Mouse (Mus musculus): ENCODE data around the gene Top1. TPM values are rescaled to one million over a fixed set of nuclear protein-coding genes. Genes with fewer than 3 reads are reported as not detected.

The Top1 gene
- total RNA-seq, 2 experiments from 2014 or later = 81.3 to 88.4 TPM

GRCm38 (mm10) chr2:160739647-160740356 is 94.1 kb downstream of the Top1 start:
- no peak for DNase-seq (ENCODE audit: low spot score in 2 of 2)

- DNase-seq (ENCODE audit: low spot score in 2 of 2) = no peak
Observed at GRCm38 (mm10) chr2:160740521-160741156, 95.0 kb downstream of the Top1 start.

DNA sequence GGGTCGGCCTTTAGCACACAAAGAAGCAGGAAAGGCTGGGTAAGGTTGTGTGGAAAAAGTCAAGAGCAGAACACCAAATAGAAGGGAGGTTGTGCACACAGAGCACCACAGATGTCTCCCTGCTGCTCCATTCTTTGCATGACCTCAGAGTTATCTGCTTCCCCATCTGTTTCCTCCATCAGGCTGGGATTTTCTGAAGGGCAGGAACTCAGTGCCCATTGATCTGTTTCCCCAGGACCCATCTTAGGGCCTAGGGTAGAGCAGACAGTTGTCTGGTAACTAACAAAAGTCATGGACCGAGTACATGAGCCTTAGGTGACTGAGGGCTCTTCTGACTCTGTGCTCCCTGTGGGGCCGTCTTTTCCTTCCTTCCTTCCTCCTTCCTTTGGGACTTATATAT is 95.9 kb downstream of the Top1 start:
- no peak for DNase-seq (ENCODE audit: low spot score in 2 of 2)

DNA sequence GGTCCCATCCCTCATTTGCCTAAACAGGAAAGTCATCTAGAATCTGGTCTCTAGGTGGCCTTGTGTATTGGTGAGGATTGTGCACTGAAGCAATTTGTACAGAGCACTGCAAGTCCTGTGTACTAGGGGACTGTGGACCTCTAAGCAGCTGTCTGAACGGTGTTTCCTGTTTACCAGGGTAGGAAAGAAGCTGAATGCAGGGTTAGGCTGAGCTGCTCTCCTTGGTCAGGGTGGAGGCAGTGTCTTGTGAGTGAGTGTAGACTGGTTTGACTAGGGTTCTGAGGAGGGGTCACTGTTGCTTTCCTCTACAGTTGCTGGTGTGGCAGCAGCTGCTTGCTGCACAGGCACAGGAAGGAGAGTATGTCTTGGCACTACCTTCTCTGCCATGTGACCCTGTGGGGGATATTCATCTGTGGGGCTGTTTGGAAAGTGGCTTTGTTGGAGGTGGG is 96.5 kb downstream of the Top1 start:
- DNase-seq (ENCODE audit: low spot score in 2 of 2) = no peak

DNA sequence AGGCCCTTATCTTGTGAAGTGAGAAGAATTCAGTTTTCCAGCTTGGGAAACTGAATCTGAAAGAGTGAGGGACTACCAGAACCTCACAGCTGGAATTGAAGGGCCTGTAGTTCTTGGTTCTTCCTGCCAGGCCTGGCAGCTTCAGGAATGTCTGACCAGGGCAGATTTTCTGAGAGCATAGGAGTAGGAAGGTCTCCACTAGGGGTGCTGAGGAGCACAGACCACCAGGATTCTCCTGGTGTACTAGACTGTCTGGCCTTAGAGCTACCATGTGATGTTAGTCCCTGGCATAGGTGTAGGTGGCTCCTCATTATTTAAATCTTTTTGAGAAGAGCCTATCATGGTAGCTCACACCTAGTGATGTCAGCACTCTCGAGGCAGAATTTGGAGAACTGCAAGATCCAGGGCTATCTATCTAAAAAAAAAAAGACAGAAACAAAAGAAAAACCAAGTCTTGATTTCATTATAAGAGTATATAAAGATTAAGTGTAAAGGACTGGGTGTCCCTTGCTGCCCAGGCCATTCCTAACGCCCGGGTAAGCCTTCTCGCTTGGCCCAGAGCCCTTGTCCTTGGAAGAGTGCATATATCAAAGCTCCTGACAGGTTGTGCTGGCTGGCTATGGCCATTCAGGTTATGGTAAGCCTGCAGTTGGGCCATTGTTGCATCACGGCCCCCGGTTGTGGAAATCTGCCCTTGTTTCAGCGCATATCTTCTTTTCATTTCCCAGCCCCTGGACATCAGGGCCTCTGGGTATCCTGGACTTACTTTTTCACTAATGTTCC is 98.5 kb downstream of the Top1 start:
- DNase-seq (ENCODE audit: low spot score in 2 of 2) = peak in 1 of 2 experiments; percentile 54

DNA sequence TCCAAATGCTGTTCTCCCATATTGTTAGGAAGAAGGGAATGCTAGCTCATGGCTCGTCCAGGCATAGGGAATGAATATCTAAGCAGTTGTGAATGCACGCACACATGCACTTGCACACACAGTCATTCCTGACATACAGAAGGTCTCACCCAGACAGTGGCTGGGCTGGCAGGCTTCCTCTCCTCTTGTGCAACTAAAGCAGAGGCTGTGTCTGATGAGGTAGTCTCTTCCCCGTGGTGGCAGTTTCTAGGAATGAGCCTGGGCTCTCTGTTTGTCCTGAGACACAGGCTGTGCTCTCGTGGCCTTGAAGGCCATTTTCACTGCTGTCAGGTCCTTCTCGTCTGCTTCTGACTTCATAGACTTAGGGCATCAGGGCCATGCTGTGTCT is 99.1 kb downstream of the Top1 start:
- DNase-seq (ENCODE audit: low spot score in 2 of 2) = no peak

GRCm38 (mm10) chr2:160745497-160745896 is 99.8 kb downstream of the Top1 start:
- no peak for DNase-seq (ENCODE audit: low spot score in 2 of 2)

- no peak for DNase-seq (ENCODE audit: low spot score in 2 of 2)
Observed at GRCm38 (mm10) chr2:160746637-160747036, 100.9 kb downstream of the Top1 start.

- DNase-seq (ENCODE audit: low spot score in 2 of 2) = no peak
Observed at GRCm38 (mm10) chr2:160747075-160747474, 101.4 kb downstream of the Top1 start.

GRCm38 (mm10) chr2:160756583-160757203 is 111.0 kb downstream of the Top1 start:
- DNase-seq (ENCODE audit: low spot score in 2 of 2) = no peak

GRCm38 (mm10) chr2:160760433-160761184 is 114.9 kb downstream of the Top1 start:
- no peak for DNase-seq (ENCODE audit: low spot score in 2 of 2)

DNA sequence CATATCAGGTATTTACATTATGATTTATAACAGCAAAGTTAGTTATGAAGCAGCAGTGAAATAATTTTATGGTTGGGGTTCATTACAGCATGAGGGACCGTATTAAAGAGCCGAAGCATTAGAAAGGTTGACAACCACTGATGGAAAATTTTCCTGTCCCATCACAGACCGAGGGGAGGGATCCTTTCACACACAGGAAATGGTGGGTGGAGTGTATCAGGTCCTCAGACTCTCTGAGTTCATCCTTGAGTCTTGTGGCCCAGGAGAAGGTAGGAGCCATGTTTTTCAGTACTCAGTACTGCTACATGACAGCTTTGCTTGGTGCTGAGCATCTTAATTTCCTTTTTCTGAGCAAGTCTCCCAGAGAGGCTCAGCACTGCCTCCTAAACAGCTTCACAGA is 118.1 kb downstream of the Top1 start:
- no peak for DNase-seq (ENCODE audit: low spot score in 2 of 2)

DNA sequence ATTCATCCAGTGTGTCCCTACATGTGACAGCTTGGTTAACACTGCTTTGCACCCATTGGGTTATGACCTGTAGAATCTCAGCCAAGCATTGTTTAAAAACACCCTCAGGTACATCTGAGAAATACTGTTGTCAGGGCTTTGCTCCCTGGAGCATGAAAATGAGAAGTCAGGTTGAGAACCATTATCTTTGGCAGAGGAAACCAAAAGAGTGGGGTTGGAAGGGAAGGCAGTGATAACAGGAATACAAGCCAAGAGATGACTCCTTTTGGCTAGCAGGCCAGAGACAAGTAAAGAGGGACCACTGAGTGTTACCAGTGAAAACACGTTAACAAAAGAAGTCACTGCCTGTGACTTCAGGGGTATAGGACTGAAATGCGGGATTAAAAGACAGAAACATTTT is 118.7 kb downstream of the Top1 start:
- DNase-seq (ENCODE audit: low spot score in 2 of 2) = no peak

DNA sequence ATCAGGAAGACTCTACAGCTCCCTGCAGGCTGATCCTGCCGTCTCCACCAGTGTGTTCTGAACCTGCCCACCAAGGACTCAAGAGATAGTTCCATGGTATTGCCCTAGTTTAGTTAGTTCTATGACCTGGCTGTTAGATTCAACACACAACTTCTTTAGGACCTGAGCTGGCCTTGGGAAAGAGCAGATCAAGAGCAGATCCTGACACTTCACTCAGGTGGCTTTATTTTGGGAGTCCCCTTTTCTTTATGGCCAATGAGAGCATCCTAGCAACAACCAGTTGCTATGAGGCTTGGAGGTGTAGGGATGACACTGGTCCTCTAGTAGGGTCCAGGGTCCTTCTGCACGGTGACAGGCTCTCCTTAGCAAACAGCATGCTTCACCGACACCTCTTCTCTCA is 119.4 kb downstream of the Top1 start:
- DNase-seq (ENCODE audit: low spot score in 2 of 2) = no peak

DNA sequence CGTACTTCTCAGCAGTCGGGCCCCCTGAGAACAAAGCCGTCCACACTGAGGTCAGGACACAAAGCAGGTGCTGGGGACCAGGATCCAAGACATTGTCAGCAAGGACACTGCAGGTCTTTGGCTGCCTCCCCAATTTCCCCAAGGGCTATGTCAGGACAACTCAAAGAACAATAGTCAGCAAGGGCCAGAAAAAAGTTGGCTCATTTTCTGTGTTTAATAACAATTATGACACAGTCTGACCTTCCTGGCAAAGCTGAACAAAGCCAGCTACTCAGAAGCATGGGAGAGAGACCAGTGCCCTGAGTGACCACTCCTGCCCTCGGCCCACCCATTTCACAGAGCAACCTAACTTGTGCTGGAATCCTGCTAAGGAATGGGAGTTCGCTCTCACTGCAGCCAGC is 120.7 kb downstream of the Top1 start:
- no peak for DNase-seq (ENCODE audit: low spot score in 2 of 2)

GRCm38 (mm10) chr2:160767201-160767600 is 121.5 kb downstream of the Top1 start:
- no peak for DNase-seq (ENCODE audit: low spot score in 2 of 2)

GRCm38 (mm10) chr2:160768097-160768695 is 122.5 kb downstream of the Top1 start:
- DNase-seq (ENCODE audit: low spot score in 2 of 2) = no peak

- DNase-seq (ENCODE audit: low spot score in 2 of 2) = no peak
Observed at GRCm38 (mm10) chr2:160768997-160769396, 123.3 kb downstream of the Top1 start.

- no peak for DNase-seq (ENCODE audit: low spot score in 2 of 2)
Observed at GRCm38 (mm10) chr2:160770409-160770808, 124.7 kb downstream of the Top1 start.

- no peak for DNase-seq (ENCODE audit: low spot score in 2 of 2)
Observed at GRCm38 (mm10) chr2:160770871-160771270, 125.2 kb downstream of the Top1 start.
